Mouse (Mus musculus): ENCODE data around the gene Trappc1. TPM values are rescaled to one million over a fixed set of nuclear protein-coding genes. Genes with fewer than 3 reads are reported as not detected.

The Trappc1 gene
- polyA plus RNA-seq, 1 experiment, result 114 TPM

DNA sequence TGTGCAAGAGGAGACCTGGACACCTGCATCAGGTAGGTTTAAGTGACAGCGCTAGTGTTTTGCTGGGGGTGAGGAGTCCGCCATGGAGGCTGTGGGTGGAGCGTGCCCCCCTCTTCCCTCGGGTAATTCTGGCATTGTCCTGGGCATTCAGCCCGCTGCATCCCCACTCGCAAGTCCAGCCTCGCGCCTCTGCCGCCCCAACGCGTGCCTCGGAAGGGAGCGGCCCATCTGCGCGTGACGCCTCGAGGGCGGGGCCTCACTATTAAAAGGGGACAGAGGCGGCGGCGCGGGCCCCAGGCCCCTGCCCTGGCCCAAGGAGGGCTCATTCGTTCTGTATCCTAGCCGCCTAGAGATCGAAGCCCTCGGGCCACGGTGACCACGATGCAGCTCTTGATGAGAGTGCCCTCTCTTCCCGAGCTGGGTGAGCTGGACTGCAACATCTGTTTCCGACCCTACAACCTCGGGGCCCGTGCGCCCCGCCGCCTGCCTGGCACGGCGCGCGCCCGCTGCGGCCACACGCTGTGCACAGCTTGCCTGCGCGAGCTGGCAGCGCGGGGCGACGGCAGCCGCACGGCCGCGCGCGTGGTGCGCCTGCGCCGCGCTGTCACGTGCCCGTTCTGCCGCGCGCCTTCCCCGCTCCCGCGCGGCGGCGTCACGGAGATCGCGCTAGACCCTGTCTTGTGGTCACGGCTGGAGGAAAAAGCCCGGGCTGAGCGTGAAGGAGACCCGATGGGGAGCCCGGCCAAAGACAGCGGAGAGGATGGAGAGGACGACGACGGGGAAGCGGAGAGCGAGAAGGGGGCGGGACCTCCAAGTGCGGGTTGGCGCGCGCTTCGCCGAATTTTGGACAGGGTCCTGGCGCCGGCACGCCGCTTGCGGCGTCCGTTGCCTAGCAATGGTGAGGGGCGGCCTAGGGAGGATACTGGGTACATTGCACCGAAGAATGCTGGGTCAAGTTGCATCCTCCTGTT is 16.7 kb downstream of the Trappc1 start, which contains the start of gene Rnf227:
Rnf227 (plus strand) TSS at position 301 of the 971 bp plus-strand sequence.
- Histone ChIP-seq H3K79me2 (ENCODE audit: control insufficient read depth, insufficient read depth) (no peaks in the 10 kb centered on the region), H3ac (ENCODE audit: control insufficient read depth, insufficient read length, low read depth) (peak within 1 kb of the TSS; percentile 61), H3K4me3 (ENCODE audit: insufficient read depth, poor library complexity, severe bottlenecking) (no peak within 1 kb of the TSS)

DNA sequence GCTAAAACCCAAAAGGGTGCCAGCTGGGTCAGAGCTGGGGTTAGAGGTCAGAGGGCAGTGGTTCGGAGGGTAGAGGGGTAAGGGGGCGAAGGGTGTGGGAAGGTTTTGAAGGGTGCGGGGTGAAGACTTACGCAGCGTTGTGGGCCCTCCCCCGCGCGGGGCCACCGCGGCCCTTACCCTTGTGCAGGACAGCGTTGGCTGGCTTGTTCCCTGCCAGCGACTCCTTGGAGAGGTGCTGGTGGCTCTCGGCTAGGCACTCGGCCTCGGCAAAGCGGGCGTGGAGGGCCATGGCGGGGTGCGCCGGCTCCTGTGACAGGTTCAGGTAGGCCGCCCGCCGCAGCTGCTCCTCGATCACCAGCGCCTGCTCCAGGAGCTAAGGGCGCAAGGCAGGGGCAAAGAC is 22.7 kb downstream of the Trappc1 start:
- H3ac ChIP-seq (ENCODE audit: control insufficient read depth, insufficient read length, low read depth), result no peak overlapping the region
- H3K27me3 ChIP-seq (ENCODE audit: control insufficient read depth, insufficient read depth, insufficient read length), result no peaks in the 10 kb centered on the region
- H3K79me3 ChIP-seq (ENCODE audit: low read depth), result no peaks in the 10 kb centered on the region
- no peak overlapping the region for H3K4me3 ChIP-seq (ENCODE audit: insufficient read depth, poor library complexity, severe bottlenecking)
- peaks cover 75% of the 10 kb centered on the region for H3K36me3 ChIP-seq (ENCODE audit: control insufficient read depth, insufficient read depth)
- TF ChIP-seq CEBPB (IDR thresholded peaks at IDR 0.05; ENCODE audit: low read depth) (no peak), MAX (IDR thresholded peaks at IDR 0.05) (no peak), FOSL1 (IDR thresholded peaks at IDR 0.05; ENCODE audit: insufficient read depth, low read length, poor library complexity, severe bottlenecking) (no peak), MYOG (IDR thresholded peaks at IDR 0.05; ENCODE audit: control insufficient read depth, extremely low read depth, insufficient read length) (no peak), USF1 (IDR thresholded peaks at IDR 0.05; ENCODE audit: low read depth) (no peak)
- no peaks in the 10 kb centered on the region for H3K79me2 ChIP-seq (ENCODE audit: control insufficient read depth, insufficient read depth)

More for the DNA sequence above, 16.7 kb downstream of the Trappc1 start, which contains the start of gene Rnf227:
- no peaks in the 10 kb centered on the region for H3K79me3 ChIP-seq (ENCODE audit: low read depth)
- no peaks in the 10 kb centered on the region for H3K27me3 ChIP-seq (ENCODE audit: control insufficient read depth, insufficient read depth, insufficient read length)
- TF ChIP-seq CEBPB (IDR thresholded peaks at IDR 0.05; ENCODE audit: low read depth) (no peak), FOSL1 (IDR thresholded peaks at IDR 0.05; ENCODE audit: insufficient read depth, low read length, poor library complexity, severe bottlenecking) (no peak), USF1 (IDR thresholded peaks at IDR 0.05; ENCODE audit: low read depth) (peak; percentile 84), MAX (IDR thresholded peaks at IDR 0.05) (peak; percentile 46)
- H3K36me3 ChIP-seq (ENCODE audit: control insufficient read depth, insufficient read depth), result peaks cover 23% of the 10 kb centered on the region

- H3K4me3 ChIP-seq (ENCODE audit: insufficient read depth, poor library complexity, severe bottlenecking), result no peak overlapping the region
These were observed 32.8 kb downstream of the Trappc1 start for GRCm38 (mm10) chr11:69356544-69356943.

GRCm38 (mm10) chr11:69357690-69358089 is 33.9 kb downstream of the Trappc1 start:
- no peak overlapping the region for H3ac ChIP-seq (ENCODE audit: control insufficient read depth, insufficient read length, low read depth)
- TF ChIP-seq USF1 (IDR thresholded peaks at IDR 0.05; ENCODE audit: low read depth) (no peak), MYOG (IDR thresholded peaks at IDR 0.05; ENCODE audit: control insufficient read depth, extremely low read depth, insufficient read length) (no peak), FOSL1 (IDR thresholded peaks at IDR 0.05; ENCODE audit: insufficient read depth, low read length, poor library complexity, severe bottlenecking) (no peak), CEBPB (IDR thresholded peaks at IDR 0.05; ENCODE audit: low read depth) (no peak), MAX (IDR thresholded peaks at IDR 0.05) (no peak), MYOD1 (IDR thresholded peaks at IDR 0.05; ENCODE audit: control insufficient read depth, insufficient read length, low read depth) (no peak), CTCF (IDR thresholded peaks at IDR 0.05; ENCODE audit: control insufficient read depth, insufficient read depth, insufficient read length) (no peak)
- no peaks in the 10 kb centered on the region for H3K27me3 ChIP-seq (ENCODE audit: control insufficient read depth, insufficient read depth, insufficient read length)
- H3K79me2 ChIP-seq (ENCODE audit: control insufficient read depth, insufficient read depth), result no peaks in the 10 kb centered on the region
- no peak overlapping the region for H3K4me3 ChIP-seq (ENCODE audit: insufficient read depth, poor library complexity, severe bottlenecking)
- peaks cover 91% of the 10 kb centered on the region for H3K36me3 ChIP-seq (ENCODE audit: control insufficient read depth, insufficient read depth)
- no peaks in the 10 kb centered on the region for H3K79me3 ChIP-seq (ENCODE audit: low read depth)

More at GRCm38 (mm10) chr11:69356544-69356943, 32.8 kb downstream of the Trappc1 start:
- Histone ChIP-seq H3K36me3 (ENCODE audit: control insufficient read depth, insufficient read depth) (peaks cover 93% of the 10 kb centered on the region), H3K79me3 (ENCODE audit: low read depth) (no peaks in the 10 kb centered on the region), H3K79me2 (ENCODE audit: control insufficient read depth, insufficient read depth) (no peaks in the 10 kb centered on the region), H3K27me3 (ENCODE audit: control insufficient read depth, insufficient read depth, insufficient read length) (no peaks in the 10 kb centered on the region), H3ac (ENCODE audit: control insufficient read depth, insufficient read length, low read depth) (no peak overlapping the region)
- TF ChIP-seq FOSL1 (IDR thresholded peaks at IDR 0.05; ENCODE audit: insufficient read depth, low read length, poor library complexity, severe bottlenecking) (no peak), MYOD1 (IDR thresholded peaks at IDR 0.05; ENCODE audit: control insufficient read depth, insufficient read length, low read depth) (no peak), CEBPB (IDR thresholded peaks at IDR 0.05; ENCODE audit: low read depth) (no peak), MAX (IDR thresholded peaks at IDR 0.05) (no peak), MYOG (IDR thresholded peaks at IDR 0.05; ENCODE audit: control insufficient read depth, extremely low read depth, insufficient read length) (no peak), CTCF (IDR thresholded peaks at IDR 0.05; ENCODE audit: control insufficient read depth, insufficient read depth, insufficient read length) (no peak), USF1 (IDR thresholded peaks at IDR 0.05; ENCODE audit: low read depth) (no peak)

DNA sequence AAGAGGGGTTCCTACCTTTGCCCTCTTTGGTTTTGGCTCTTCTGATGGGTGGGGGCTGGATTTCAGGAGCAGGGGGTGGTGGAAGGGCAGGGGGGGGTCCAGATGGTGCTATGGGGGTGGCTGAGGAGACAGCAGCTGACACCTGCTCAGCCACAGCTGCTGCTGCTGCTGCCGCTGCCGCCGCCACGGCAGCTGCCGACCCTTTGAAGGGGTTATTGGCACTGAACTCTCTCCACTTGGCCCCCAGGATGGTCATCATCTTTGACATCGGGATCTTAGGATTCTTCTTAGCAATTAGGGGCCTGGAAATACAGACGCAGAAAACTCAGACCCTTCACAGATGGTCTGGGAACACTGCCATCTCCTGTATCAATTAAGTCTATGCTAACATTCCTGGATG is 38.2 kb downstream of the Trappc1 start:
- Histone ChIP-seq H3K36me3 (ENCODE audit: control insufficient read depth, insufficient read depth) (peaks cover 68% of the 10 kb centered on the region), H3K27me3 (ENCODE audit: control insufficient read depth, insufficient read depth, insufficient read length) (no peaks in the 10 kb centered on the region), H3K4me3 (ENCODE audit: insufficient read depth, poor library complexity, severe bottlenecking) (no peak overlapping the region), H3K79me3 (ENCODE audit: low read depth) (peaks cover 10% of the 10 kb centered on the region), H3ac (ENCODE audit: control insufficient read depth, insufficient read length, low read depth) (no peak overlapping the region), H3K79me2 (ENCODE audit: control insufficient read depth, insufficient read depth) (peaks cover 26% of the 10 kb centered on the region)
- TF ChIP-seq CTCF (IDR thresholded peaks at IDR 0.05; ENCODE audit: control insufficient read depth, insufficient read depth, insufficient read length) (no peak), MYOG (IDR thresholded peaks at IDR 0.05; ENCODE audit: control insufficient read depth, extremely low read depth, insufficient read length) (peak; percentile 69), FOSL1 (IDR thresholded peaks at IDR 0.05; ENCODE audit: insufficient read depth, low read length, poor library complexity, severe bottlenecking) (no peak), MAX (IDR thresholded peaks at IDR 0.05) (no peak), CEBPB (IDR thresholded peaks at IDR 0.05; ENCODE audit: low read depth) (no peak), MYOD1 (IDR thresholded peaks at IDR 0.05; ENCODE audit: control insufficient read depth, insufficient read length, low read depth) (peak; percentile 18)

Data from C2C12 (cell line).